Mouse (Mus musculus) spleen, postnatal 4 days (tissue): ENCODE measurements around the gene Apex1.
A peak's percentile ranks its signal among the peaks of the same experiment; 100 is the strongest.
"Not testable (repeated sequence)": the region's sequence is repeated elsewhere in the genome, so short reads cannot be mapped to it uniquely, and the experiment has no call there.

Experiments
- DNase-seq, 2 experiments: peaks; one replicate each; pipeline ENCODE4 v3.0.0; 2022; ENCODE audit warnings: low spot score in 2 of 2

Gene Apex1

DNA sequence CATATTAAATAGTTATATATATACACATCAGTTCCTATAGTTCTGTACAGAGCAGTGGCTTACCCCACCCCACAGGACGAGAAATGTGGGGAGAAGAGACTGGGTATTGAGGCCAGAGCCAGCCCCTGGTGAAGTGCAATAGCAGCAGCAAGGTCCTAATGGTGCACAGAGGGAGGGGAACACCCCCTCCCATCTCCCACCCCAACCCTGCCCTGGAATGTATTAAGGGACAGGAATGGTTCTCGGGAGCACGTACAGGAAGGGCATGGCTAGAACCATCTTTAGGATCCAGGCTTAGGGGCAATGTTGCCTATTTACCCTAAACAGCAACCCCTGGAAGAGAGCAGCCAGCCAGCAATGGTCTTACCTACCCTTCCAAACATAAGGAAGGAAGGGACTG, 2.6 kb downstream of the Apex1 start:
- DNase-seq: no peak

DNA sequence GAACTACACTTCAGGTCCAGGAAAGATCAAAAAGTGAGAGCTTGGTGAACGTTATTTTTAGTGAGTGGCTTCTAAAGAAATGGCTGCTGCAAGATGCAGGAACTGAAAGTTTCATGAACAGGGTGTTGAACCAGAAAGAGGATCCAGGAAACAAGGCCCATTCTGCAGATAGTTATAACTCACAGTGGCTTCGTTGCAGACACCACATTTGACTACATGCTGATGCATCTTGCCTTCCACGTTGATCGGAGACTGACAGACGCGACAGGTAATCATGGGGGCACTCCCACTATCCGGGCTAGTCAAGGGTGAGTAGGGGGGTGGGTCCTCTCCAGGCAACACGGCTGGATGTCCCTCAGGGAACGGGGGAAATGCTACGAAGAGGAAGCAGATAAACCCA, 5.2 kb downstream of the Apex1 start:
- DNase-seq: peak; percentile 33 to 69

GRCm38 (mm10) chr14:50930377-50930753, 5.6 kb downstream of the Apex1 start:
- peak in 1 of 2 experiments; percentile 73 for DNase-seq

GRCm38 (mm10) chr14:50930754-50931492, 6.2 kb downstream of the Apex1 start, which contains the start of the genes Pip4p1 and Pnp:
TSS of gene Pip4p1 (minus strand) at chr14:50930856.
TSS of gene Pnp (plus strand) at chr14:50931082.
- DNase-seq: peak; percentile 99

DNA sequence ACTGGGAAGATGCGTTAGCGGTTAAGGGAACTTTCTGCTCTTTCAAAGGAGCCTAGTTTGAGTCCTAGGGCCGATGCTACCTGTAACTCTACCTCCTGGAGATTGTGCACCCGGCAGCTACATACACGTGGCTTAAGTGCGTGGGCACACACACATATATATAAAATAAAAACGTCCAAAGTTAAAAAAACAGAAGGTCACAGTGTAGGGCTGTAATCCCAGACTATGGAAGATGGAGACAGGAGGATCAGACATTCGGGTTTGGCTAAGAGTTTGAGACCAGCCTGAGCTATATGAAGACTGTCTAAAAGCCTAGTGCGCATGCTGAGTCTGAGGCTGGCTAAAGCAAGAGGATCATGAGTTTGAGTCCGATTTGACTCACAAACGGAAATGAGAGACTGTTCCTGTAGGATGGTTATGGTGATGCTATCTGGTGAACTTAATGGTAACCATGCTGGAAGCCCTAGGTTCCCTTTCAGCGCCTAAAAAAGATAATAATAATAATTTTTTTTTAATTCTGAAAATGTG, 6.8 kb downstream of the Apex1 start:
- DNase-seq: no peak

DNA sequence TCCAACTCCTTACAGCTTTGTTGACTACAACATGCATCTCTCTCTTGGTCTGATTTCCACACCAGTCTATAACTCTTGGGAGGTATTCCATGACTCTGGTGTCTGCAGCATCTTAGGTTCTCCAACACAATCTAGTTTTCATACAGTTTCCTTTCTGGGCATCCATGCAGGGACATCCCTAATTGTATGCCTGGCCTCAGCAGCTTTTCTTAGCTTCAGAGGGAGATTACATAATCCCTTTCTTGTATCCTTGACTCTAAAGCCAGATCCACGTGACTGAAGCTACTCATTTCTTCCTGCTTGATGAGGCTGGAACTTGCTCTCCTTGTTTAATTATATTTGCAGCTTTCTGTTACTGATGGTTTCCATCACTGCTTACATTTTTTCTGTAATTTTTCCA, 11.9 kb downstream of the Apex1 start:
- no peak for DNase-seq

- no peak for DNase-seq
Observed at GRCm38 (mm10) chr14:50938119-50938908, 13.5 kb downstream of the Apex1 start.

- DNase-seq: no peak
Observed at GRCm38 (mm10) chr14:50938940-50939339, 14.2 kb downstream of the Apex1 start.

DNA sequence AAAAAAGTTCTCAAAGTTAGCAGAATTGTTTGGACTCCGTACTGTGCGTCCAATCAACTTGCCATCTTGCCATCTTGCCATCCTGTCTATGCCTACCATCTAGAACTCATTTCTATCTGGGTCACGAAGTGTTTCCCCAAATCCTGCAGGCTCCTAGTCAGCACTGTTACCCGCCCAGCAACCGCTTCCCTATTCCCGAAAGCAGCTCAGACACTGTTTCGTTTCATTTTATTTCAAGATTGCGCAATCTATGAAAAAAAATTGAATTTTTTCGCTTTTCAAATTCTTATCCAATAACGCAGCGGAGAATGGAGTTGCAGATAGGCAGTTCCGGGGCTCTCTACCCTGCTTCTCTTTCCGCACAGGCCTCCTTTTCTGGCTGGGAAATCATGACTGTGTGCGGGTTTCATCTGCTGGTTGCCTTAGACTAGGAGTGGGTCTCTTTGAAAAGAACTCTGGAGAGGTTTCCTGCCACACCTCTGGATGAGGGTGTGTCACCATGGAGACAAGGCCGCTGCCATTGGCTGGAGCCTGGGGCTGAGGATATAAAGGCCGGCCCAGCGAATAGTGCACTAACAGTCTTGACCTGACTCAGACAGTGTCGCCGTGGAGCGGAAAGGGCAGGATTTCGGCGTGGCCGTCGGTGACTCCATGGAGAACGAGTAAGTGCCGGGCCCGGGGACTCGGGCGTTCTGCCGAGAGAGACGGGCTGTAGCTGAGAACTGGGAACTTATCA, 19.3 kb downstream of the Apex1 start, which contains the start of gene Gm49342:
Gene Gm49342, plus strand, starts transcription at position 586 of the 736 bp plus-strand sequence.
- peak; percentile 94 to 98 for DNase-seq

GRCm38 (mm10) chr14:50944668-50945033, 19.9 kb downstream of the Apex1 start:
- DNase-seq: not testable (repeated sequence)

GRCm38 (mm10) chr14:50945081-50945480, 20.3 kb downstream of the Apex1 start:
- not testable (repeated sequence) for DNase-seq

DNA sequence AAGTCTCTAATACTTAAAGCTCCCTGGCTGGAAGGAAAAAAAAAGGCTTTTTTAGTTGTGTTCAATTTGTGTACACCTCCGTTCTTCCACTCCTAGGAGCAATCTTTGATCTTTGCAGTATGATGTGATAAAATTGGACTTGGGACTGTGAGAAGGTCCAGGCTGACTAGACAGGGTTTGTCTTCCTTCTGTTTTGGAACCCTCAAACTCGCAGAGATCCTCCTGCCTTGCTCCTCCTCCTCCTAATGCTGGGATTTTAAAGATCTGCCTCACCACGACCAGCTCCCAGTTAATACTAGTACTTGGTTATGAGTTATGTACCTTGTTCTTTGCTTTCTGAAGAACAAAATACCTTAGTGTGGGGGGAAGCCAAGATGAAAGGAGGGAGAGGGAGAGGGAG, 20.8 kb downstream of the Apex1 start:
- DNase-seq: not testable (repeated sequence)

DNA sequence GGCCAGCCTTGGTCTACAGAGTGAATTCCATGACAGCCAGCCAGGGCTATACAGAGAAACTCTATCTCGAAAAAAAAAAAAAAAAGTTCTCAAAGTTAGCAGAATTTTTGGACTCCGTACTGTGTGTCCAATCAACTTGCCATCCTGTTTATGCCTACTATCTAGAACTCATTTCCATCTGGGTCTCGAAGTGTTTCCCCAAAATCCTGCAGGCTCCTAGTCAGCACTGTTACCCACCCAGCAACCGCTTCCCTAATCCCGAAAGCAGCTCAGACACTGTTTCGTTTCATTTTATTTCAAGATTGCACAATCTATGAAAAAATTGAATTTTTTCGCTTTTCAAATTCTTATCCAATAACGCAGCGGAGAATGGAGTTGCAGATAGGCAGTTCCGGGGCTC, 30.7 kb downstream of the Apex1 start:
- no peak for DNase-seq

DNA sequence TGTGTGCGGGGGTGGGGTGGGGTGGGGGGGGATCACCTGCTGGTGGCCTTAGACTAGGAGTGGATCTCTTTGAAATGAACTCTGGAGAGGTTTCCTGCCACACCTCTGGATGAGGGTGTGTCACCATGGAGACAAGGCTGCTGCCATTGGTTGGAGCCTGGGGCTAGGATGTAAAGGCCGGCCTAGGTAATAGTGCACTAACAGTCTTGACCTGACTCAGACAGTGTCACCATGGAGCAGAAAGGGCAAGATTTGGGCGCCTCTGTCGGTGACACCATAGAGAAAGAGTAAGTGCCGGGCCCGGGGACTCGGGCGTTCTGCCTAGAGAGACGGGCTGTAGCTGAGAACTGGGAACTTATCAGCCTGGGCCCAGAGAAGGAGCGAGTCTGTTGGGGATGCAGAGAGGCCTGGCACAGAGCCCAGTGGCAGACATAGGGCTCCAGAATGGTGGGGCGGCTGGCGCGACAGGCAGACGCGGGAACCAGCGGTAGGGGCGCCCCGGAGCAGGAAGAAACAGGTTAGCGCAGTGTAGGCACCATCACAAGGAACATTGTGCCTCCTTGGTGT, 31.3 kb downstream of the Apex1 start, which contains the start of gene Pnp2:
Gene Pnp2, plus strand, starts transcription at position 51 of the 567 bp plus-strand sequence.
- DNase-seq: peak; percentile 79 to 87

DNA sequence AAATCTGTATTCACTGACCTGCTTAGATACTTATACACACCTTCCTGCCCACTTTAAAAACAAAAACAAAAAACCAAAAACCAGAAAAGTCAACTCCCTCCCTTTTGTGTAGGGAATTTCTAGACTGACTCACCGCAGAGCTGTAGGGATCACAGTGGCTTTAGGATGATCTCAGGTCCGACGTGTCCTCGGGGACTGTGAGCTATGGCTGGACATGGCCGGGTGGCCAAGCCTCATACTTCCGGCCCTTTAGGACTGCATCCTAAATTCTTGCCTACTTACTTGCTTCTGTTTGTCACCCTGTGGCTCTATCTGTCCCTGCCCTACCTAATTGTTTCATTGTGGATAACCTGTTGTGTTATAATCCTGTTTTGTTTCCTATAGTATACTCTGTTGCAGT, 32.0 kb downstream of the Apex1 start:
- DNase-seq: not testable (repeated sequence)

- DNase-seq: not testable (repeated sequence)
Observed at GRCm38 (mm10) chr14:50957146-50957545, 32.4 kb downstream of the Apex1 start.

DNA sequence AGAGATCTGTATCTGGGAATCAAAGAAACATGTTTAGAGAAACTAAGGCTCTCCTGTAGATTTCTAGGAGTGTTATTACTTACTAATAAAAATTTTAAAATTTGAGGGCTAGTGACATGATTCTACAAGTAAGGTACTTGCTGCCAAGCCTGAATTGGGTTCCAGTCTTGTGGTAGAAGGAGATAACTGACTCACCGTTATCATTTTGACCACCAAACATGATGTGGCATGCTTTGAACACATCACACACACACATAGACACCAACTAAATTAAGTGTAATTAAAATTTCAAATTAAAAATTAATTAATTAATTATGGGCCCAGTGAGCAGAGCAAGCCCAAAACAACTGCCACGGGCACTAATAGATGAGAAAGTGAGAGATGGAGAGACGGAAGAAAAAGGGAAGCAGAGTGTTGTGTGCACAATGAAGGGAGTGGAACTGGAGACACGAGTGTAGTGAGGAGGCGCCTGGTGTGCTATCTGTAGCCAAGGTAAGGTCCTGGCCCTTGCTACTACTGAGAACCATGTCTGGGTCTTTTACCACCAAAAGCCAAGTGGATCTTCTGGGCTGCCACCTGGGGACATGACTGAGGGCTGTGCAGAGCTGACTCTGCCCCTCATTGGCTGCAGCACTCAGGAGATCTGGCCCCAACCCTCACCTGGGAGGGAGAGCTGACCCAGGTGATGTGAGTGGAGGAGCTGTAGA, 33.7 kb downstream of the Apex1 start:
- not testable (repeated sequence) for DNase-seq

DNA sequence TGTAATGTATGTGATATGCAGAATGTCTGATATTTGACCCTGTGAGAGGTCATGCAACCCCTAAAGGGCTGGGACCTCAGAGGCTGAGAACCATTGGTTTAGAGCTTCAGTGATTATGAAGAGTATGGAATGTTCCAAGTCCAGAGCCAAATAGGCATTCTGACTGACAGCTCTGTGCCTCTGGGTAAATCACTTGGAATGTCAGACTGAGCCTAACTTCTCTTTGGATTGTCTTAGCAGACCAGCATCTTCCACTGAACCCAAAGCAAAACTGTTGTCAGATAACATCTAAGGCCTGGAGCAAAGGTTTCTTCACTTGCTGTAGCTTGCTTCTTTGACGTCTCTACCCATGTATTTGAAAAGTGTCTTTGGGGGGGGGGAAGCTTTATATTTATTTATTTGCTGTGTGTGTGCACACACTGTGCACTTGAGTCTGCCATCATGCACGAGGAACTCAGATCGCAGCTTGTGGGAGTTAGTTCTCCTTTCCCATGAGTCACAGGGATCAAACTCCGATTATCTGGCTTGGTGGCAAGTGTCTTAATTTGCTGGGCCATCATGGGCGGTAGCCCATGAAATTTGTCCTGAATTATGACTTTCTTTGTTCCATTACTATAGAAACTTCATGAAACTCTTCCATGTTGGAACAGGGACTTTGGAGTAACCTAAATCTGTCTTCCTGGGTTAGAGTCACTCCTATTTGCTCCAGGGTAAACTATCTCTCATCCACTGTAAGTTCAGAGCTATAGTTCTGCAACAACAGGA, 43.6 kb downstream of the Apex1 start:
- no peak for DNase-seq

GRCm38 (mm10) chr14:50969041-50969440, 44.3 kb downstream of the Apex1 start:
- no peak for DNase-seq
